Mouse (Mus musculus) kidney, postnatal 25 days (tissue): ENCODE data around the gene Fxr1.
"Not testable (repeated sequence)": the region's sequence is repeated elsewhere in the genome, so short reads cannot be mapped to it uniquely, and the experiment has no call there.

Experiments
- DNase-seq, 2 experiments: peaks; one replicate each; pipeline ENCODE4 v3.0.0; 2021; ENCODE audit warnings: mixed read lengths in 2 of 2

The Fxr1 gene

DNA sequence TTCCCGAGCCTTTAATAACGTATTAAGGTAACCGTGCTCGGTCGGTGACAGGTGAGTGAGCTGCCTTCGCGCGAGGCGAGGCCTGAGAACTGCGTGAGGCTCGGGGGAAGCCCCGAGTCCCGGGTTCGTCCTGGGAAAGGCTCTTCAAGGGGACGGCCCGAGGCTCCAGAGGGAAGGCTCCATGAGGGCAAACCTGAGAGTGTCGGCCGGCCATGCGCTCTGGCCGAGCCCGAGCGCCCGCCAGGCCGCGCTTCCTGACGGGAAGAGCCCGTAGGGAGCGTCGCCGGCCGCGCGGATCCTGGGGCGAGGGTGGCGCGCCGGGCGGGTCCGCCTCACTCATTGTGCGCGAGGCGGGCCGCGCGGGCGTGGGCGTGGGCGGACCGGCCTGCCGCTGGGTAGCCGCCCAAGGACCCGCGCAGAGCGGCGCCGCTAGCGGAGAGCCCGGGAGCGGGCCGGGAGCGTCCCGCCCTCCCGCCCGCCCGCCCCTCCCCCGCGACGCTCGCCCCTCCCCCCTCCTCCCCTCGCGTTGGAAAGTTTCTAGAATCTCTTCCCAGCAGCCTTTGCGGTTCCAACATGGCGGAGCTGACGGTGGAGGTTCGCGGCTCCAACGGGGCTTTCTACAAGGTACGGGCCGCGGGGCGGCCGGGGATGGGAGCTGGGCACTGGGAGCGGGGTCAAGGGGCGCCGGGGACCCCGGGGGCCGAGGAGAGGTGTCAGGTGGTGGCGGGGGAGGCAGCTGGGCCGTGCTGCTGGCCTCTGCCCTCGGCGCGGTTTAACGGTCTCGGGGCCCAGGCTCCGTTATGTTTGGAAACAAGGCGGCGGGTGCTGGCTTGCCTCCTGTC lies at the start of gene Fxr1:
Gene Fxr1 (plus strand): TSS at position 404 of the 842 bp plus-strand sequence.
- peak; percentile 93 to 95 for DNase-seq

- no peak for DNase-seq
Observed at GRCm38 (mm10) chr3:33979395-33979794, 40.3 kb upstream of the Fxr1 start.

- DNase-seq: no peak
Observed at GRCm38 (mm10) chr3:33982746-33983145, 37.0 kb upstream of the Fxr1 start.

DNA sequence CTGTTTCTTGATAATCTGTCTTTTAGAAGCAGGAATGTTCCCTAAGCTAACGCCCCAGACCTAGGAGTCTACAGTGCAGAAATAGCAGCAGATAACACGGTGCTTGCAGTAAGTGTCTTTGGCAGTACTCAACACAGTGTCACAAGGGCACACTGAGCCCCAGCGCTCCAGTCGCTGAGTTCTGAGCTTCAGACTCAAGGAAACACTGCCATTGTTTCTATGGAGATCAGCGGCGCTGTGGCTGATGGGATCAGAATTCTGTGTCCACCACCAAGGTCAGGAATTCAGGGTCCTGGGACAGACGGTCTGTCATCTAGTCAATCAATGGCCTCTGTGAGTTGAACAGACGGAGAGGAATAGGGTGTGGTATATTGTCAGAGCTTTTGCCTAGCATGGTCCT lies 30.4 kb upstream of the Fxr1 start:
- DNase-seq: no peak

- no peak for DNase-seq
Observed at GRCm38 (mm10) chr3:33990451-33990850, 29.3 kb upstream of the Fxr1 start.

- no peak for DNase-seq
Observed at GRCm38 (mm10) chr3:33990921-33991320, 28.8 kb upstream of the Fxr1 start.

DNA sequence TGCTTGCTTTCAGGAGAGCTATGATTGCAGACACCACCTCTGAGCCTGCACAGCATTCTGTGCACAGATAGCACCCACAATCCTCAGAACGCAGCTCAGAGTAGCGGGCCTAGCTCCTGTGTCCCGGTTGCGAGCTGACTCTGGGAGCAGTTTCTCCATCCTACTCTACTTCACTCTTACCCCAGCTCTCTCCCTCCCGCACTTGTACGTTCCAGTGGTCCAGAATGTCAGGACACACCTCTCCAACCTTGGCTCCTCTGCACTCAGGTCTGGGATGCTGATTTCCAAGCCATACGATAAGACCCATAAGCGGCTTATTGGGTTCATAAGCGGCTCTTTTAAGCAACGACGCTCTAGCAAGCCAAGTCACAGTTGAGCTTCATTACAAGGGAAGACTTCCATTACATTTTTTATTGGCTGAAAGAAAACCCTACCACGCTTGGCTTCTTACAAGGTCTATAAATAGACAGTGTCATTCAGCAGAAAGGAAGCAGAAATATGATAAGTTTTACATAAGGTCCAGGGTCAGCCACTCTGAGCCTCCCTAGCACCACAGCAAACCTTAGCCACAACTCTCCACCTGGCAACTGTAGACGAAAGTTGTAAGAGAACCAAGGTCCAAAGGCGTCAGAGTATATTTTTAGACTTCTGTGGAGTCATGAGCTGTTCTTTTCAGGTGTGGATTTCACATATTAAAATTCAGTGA lies 26.2 kb upstream of the Fxr1 start:
- DNase-seq: no peak

GRCm38 (mm10) chr3:33994127-33994488 lies 25.6 kb upstream of the Fxr1 start:
- DNase-seq: no peak

- not testable (repeated sequence) for DNase-seq
Observed at GRCm38 (mm10) chr3:34001691-34002090, 18.1 kb upstream of the Fxr1 start.

- no peak for DNase-seq
Observed at GRCm38 (mm10) chr3:34003860-34004259, 15.9 kb upstream of the Fxr1 start.

- DNase-seq: no peak
Observed at GRCm38 (mm10) chr3:34006301-34006700, 13.4 kb upstream of the Fxr1 start.

DNA sequence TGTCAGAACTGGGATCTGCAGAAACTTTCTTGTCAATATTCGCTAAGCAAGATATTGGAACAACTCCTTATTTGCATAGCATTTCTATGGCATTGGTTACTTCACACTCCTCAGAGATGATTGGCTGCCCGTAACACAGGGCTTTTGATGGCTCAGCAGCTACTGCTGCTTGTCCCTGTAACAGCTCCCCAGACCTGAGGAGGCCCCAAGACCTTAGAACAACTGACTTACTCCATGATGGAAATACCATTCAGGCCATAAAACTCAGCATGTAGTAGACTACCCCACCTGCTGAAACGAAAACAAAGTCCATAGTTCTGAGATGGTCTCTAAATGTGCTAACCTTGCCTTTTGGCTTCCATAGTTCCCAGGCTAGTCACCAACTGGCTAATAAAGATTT lies 12.9 kb upstream of the Fxr1 start:
- DNase-seq: no peak

GRCm38 (mm10) chr3:34007611-34008010 lies 12.1 kb upstream of the Fxr1 start:
- DNase-seq: no peak

DNA sequence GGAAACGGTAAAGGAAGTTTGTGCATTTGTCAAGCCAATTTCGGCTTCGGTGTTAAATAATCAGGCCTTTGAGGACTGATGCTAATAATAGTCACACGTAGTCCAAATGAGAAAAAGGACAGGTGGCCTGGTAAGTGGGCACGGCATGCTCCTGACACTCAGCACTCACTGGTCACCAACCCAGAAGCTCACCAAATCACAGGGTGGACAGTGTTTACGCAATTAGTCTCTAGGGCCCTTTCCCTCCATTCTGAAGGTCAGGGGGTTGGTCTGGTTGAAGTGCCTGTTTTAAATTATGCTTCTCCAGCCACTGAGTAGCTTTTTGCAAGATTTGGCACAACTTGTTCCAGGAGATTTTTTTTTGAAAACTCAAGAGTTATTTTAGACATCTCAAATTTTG lies 11.6 kb upstream of the Fxr1 start:
- no peak for DNase-seq

- peak; percentile 23 to 65 for DNase-seq
Observed at GRCm38 (mm10) chr3:34020382-34021258, 877 bp downstream of the Fxr1 start.

- no peak for DNase-seq
Observed at GRCm38 (mm10) chr3:34021259-34021828, 1.6 kb downstream of the Fxr1 start.

DNA sequence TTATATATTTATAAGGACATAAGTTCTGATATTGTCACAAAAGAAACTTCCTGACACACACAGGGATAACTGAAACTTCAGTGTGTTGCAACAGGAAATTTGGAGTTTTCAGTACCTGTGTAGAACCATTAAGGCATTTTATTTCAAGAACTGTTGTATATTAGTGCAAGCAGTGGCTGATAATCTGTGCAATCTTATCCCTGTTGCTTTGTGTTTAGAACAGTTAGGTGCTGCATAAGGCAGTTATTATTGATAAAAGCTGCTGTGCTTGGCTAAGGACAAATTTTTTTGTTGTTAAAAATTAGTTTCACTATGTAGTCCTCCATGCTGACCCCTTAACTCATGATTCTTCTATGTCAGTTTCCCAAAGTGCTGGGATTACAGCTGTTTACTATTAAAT lies 9.2 kb downstream of the Fxr1 start:
- no peak for DNase-seq

DNA sequence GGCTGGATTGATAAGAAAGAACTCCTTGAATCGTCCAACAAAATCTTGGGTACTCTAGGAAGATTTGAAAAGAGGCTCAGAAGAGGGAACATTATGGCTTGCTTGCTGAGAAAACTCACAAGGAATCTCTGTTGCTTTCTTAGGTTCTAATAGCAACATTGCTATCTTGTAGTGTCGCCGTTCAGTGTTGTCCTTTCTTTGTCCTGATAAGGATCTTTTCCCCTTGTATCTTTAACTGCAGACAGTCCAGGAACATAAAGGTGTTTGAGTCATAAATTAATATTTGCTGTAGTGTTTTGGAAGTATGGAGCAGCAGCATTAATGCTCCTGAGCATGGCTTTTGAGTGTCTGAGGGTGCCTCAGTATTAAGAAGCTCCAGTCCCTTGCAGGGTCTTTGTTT lies 10.9 kb downstream of the Fxr1 start:
- DNase-seq: no peak

DNA sequence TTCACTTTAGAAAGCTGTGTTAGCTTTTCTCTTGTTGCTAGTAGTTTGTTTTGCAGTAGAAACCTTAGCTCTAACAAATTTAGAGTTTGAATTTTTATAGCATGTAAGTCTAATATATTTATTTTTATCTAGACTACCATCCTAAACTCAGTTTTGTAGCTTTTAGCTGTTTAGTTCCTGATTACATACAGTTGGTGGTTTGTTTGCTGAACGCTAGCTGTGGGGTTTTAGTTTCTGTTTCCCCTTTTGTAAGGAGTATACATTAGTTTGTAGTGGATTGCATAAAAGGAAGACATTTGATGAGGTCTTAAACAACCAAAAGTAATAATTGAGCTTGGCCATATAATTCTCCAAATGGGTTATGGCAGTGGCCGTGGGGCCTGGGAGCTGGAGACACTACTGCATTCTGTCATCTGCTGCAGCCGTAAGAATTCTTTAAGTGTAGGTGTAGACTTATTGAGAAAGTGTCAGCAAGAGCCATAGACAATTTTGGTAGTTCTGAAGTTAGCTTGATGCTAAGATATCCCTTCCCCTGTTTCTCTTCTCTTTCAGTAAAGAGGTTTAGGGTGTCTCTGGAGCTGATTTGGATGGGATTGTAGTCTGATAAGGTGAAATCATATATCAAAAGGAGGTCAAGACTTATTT lies 14.1 kb downstream of the Fxr1 start:
- DNase-seq: no peak

DNA sequence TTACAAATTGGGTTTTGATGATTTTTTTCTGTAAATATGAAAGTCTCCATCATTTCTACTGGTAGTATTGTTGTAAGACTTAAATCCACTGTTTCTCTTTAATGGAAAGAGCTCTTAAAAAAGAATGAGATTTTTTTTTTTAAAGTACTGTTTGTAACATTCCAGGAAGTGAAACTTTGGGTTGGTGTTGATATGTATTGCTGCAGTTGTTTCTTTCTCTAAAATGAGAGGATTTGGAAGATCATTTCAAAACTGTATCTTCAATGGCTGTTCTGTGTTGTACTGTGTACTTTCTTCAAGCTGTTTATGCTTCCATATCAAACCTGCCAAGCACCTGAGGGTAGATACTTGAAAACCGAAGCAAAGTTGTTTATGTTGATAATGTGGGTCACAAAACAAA lies 15.1 kb downstream of the Fxr1 start:
- DNase-seq: no peak

DNA sequence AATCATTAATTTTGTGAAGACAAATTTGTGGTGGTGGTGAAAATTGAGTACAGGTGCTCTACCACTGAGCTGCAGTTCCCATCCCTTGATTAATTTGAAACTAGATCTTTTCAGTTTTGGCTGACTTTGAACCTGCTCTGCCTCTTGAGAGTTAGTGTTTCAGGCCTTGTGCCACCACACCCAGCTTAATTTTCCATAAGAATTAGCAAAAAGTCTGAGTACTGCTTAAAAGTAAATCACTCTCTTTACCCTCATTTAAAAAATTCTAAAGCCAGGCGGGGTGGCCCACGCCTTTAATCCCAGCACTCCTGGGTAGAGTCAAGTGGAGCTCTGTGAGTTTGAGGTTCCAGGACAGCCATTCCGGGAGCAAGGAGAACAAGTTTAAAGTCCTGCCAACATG lies 16.0 kb downstream of the Fxr1 start:
- DNase-seq: no peak

DNA sequence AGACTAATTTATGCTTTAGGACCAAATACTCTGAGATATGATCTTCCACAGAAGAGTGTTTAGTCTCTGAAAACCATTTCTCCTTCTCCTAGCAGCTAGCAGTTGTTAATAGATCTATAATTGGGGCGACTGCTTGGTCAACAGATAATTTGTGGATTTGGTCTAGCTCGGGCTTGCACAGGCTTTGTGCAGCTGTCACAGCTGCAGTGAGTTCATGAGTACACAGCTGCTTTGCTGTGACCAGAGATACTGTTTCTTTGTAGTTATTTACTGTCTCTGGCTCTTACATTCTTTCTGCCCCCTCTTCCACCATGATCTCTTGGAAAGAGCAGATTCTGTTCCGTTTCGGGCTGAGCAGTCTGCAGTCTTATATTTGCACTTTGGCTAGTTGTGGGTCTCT lies 22.2 kb downstream of the Fxr1 start:
- no peak for DNase-seq

GRCm38 (mm10) chr3:34062352-34062751 lies 42.6 kb downstream of the Fxr1 start:
- no peak for DNase-seq
